Mouse (Mus musculus) myocyte (in vitro differentiated cells): ENCODE measurements at regions not wholly inside any gene's neighbourhood (a gene's known extent, or its start where the extent isn't known, plus 50 kb on each side); places are given as distances from the start of the nearest gene placed in this dataset.

Source experiments
- H3K27me3 ChIP-seq: one replicate; pipeline ENCODE4 v1.6.1; 2011; ENCODE audit not compliant: control insufficient read depth, insufficient read depth, insufficient read length
- H3K36me3 ChIP-seq: one replicate; pipeline ENCODE4 v1.6.1; 2011; ENCODE audit not compliant: control insufficient read depth, insufficient read depth
- H3K4me2 ChIP-seq: one replicate; pipeline ENCODE4 v1.6.1; 2011; ENCODE audit warnings: low read depth, control low read depth
- H3K4me3 ChIP-seq: one replicate; pipeline ENCODE4 v1.5.1; 2011; ENCODE audit warnings: mild to moderate bottlenecking, control low read depth, moderate library complexity
- H3K79me2 ChIP-seq: one replicate; pipeline ENCODE4 v1.6.1; 2011; ENCODE audit not compliant: control insufficient read depth, insufficient read depth
- H3ac ChIP-seq: one replicate; pipeline ENCODE4 v1.6.1; 2011; ENCODE audit not compliant: control insufficient read depth, insufficient read length
- CEBPB ChIP-seq: IDR thresholded peaks from 2 replicates; pipeline ENCODE4 v1.6.1; 2011; ENCODE audit warnings: mild to moderate bottlenecking, moderate library complexity; ENCODE audit not compliant: poor library complexity, insufficient read depth, severe bottlenecking
- E2F4 ChIP-seq: IDR thresholded peaks from one replicate; pipeline ENCODE4 v1.6.1; 2011; ENCODE audit warnings: mild to moderate bottlenecking, control low read depth, moderate library complexity; ENCODE audit not compliant: insufficient read depth
- MAX ChIP-seq: IDR thresholded peaks from one replicate; pipeline ENCODE4 v1.6.1; 2011; ENCODE audit warnings: low read depth, mild to moderate bottlenecking, control low read depth
- MYOD1 ChIP-seq, 3 experiments: IDR thresholded peaks; one replicate each; pipeline ENCODE4 v1.6.1; 2011; ENCODE audit warnings: control low read depth in 2 of 3, low read depth in 2 of 3, mild to moderate bottlenecking in 2 of 3, moderate library complexity in 1 of 3; ENCODE audit not compliant: insufficient read length in 2 of 3, control insufficient read depth in 1 of 3
- MYOG ChIP-seq, 3 experiments: IDR thresholded peaks; one replicate each; pipeline ENCODE4 v1.6.1; 2011; ENCODE audit warnings: control low read depth in 2 of 3, low read depth in 2 of 3, mild to moderate bottlenecking in 2 of 3; ENCODE audit not compliant: insufficient read length in 2 of 3, control insufficient read depth in 1 of 3, insufficient read depth in 1 of 3
- POLR2A ChIP-seq: IDR thresholded peaks from one replicate; pipeline ENCODE4 v1.6.1; 2011; ENCODE audit warnings: low read depth, mild to moderate bottlenecking, control low read depth, moderate library complexity; ENCODE audit not compliant: insufficient read length
- POLR2AphosphoS2 ChIP-seq: IDR thresholded peaks from one replicate; pipeline ENCODE4 v1.6.1; 2011; ENCODE audit warnings: low read depth, control low read depth; ENCODE audit not compliant: insufficient read length
- REST ChIP-seq: IDR thresholded peaks from one replicate; pipeline ENCODE4 v1.6.1; 2011; ENCODE audit warnings: mild to moderate bottlenecking, control low read depth, moderate library complexity; ENCODE audit not compliant: insufficient read depth, insufficient read length
- SRF ChIP-seq: IDR thresholded peaks from one replicate; pipeline ENCODE4 v1.6.1; 2011; ENCODE audit warnings: low read depth; ENCODE audit not compliant: control insufficient read depth, insufficient read length
- TCF12 ChIP-seq: IDR thresholded peaks from one replicate; pipeline ENCODE4 v1.6.1; 2011; ENCODE audit warnings: mild to moderate bottlenecking, control low read depth; ENCODE audit not compliant: poor library complexity, insufficient read depth, severe bottlenecking
- TCF3 ChIP-seq: IDR thresholded peaks from one replicate; pipeline ENCODE4 v1.6.1; 2011; ENCODE audit warnings: low read depth, control low read depth; ENCODE audit not compliant: insufficient read length
- USF1 ChIP-seq: IDR thresholded peaks from one replicate; pipeline ENCODE4 v1.6.1; 2011; ENCODE audit warnings: low read depth, mild to moderate bottlenecking, control low read depth, moderate library complexity

DNA sequence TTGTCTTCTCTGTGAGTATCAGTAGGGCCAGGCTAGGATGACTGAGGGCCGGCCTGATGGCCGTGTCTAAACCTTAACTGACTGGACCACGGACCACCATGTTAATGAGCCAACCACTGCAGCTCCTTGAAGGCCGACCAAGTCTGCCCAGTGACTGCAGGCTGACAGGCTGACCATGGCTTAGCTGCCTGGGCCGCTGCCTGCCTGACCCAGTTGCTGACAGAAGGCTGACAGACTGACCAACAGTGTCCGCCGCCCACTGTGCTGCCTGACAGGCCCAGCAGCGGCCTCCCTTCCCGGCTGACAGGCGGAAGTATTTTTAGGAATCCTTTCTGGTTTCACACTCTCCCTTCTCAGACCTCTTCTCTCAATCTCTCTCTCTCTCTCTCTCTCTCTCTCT, 124.3 kb upstream of the Pcbd1 start:
- H3K36me3 ChIP-seq = no peaks in the 10 kb centered on the region
- TF ChIP-seq MYOD1 (IDR thresholded peaks at IDR 0.05; ENCODE audit: control insufficient read depth in 1 of 3, insufficient read length in 2 of 3, low read depth in 2 of 3) = peak in 1 of 3 experiments; percentile 58
- no peak for TF ChIP-seq MYOG (IDR thresholded peaks at IDR 0.05; ENCODE audit: control insufficient read depth in 1 of 3, insufficient read depth in 1 of 3, insufficient read length in 2 of 3, low read depth in 2 of 3)
- H3K4me3 ChIP-seq = no peak overlapping the region
- no peaks in the 10 kb centered on the region for H3K27me3 ChIP-seq
- no peak overlapping the region for H3ac ChIP-seq
- H3K79me2 ChIP-seq = no peaks in the 10 kb centered on the region
- H3K4me2 ChIP-seq = no peak overlapping the region

DNA sequence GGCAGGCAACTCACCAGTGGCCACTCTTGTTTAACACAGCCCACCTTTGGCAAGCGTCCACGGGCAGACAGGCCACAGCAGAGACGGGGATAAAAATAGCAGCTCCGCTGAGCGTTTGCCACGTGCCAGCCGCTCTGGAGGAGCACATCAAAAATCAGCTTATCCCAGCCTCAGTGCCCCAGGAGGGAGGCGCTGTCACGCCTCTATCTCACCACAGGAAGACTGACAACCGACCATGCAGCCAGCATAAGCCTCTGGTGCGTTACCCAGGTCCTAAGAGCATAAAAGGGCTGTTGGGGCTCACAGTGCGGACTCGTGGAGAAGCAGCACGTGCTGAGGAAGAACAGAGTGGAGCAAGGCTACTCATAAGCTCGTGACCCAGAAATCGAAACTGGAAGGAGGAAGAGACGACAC, 126.4 kb upstream of the Unc5b start:
- Histone ChIP-seq H3K27me3 (no peaks in the 10 kb centered on the region), H3K36me3 (no peaks in the 10 kb centered on the region), H3K4me3 (no peak overlapping the region), H3K79me2 (no peaks in the 10 kb centered on the region), H3ac (no peak overlapping the region), H3K4me2 (peak overlapping the region; percentile 58)
- no peak for TF ChIP-seq TCF12
- no peak for TF ChIP-seq SRF
- TF ChIP-seq MYOD1 (IDR thresholded peaks at IDR 0.05; ENCODE audit: control insufficient read depth in 1 of 3, insufficient read length in 2 of 3, low read depth in 2 of 3) = peak in 1 of 3 experiments; percentile 21

DNA sequence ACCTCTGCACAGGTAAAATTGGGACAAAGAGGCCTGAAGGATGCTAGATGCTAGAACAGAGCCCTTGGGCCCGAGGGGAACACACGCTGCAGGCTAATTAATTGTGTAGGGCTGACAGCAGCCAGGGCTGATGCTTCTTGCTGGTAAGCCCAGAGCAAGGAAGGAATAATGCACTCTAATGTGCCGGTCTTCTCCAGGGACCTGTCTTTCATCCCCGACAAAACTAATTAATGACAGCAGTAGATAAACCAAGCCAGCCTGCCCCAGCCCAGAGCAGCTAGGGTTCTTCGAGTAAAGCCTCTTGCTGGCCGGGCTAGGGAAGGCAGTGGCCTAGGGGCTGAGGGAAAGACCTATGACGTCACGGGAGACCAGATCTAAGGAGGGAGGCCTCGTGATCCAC, 124.1 kb upstream of the Unc5b start:
- Histone ChIP-seq H3K36me3 (no peaks in the 10 kb centered on the region), H3K27me3 (no peaks in the 10 kb centered on the region), H3K4me2 (no peak overlapping the region), H3K79me2 (no peaks in the 10 kb centered on the region), H3K4me3 (no peak overlapping the region), H3ac (no peak overlapping the region)
- no peak for TF ChIP-seq CEBPB

DNA sequence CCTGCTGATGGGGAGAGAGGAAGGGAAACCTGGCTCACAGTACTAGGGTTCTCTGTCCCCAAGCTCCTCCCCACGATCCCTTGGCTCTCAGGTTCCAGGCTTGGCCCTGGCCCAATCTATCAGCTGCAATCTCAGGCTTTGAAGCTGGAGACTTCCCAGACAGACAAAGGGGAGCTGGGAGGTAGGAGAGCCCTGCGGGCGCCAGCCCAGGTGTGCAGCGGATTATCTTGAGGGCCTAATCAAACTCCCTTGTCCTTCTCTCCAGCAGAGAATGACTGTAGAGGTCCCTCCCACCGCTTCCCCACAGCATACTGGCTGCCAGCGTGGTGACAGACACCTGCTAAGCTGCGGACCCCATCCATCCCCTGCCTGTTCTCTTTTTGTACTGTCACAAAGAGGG, 121.1 kb upstream of the Unc5b start:
- no peaks in the 10 kb centered on the region for H3K79me2 ChIP-seq
- no peaks in the 10 kb centered on the region for H3K27me3 ChIP-seq
- TF ChIP-seq TCF3 (no peak), MYOD1 (IDR thresholded peaks at IDR 0.05; ENCODE audit: control insufficient read depth in 1 of 3, insufficient read length in 2 of 3, low read depth in 2 of 3) (no peak), MYOG (IDR thresholded peaks at IDR 0.05; ENCODE audit: control insufficient read depth in 1 of 3, insufficient read depth in 1 of 3, insufficient read length in 2 of 3, low read depth in 2 of 3) (no peak), TCF12 (no peak), POLR2AphosphoS2 (no peak), MAX (no peak), SRF (no peak), POLR2A (no peak), REST (no peak), USF1 (no peak), E2F4 (no peak), CEBPB (no peak)
- no peak overlapping the region for H3K4me3 ChIP-seq
- H3ac ChIP-seq = no peak overlapping the region
- no peak overlapping the region for H3K4me2 ChIP-seq
- H3K36me3 ChIP-seq = no peaks in the 10 kb centered on the region

DNA sequence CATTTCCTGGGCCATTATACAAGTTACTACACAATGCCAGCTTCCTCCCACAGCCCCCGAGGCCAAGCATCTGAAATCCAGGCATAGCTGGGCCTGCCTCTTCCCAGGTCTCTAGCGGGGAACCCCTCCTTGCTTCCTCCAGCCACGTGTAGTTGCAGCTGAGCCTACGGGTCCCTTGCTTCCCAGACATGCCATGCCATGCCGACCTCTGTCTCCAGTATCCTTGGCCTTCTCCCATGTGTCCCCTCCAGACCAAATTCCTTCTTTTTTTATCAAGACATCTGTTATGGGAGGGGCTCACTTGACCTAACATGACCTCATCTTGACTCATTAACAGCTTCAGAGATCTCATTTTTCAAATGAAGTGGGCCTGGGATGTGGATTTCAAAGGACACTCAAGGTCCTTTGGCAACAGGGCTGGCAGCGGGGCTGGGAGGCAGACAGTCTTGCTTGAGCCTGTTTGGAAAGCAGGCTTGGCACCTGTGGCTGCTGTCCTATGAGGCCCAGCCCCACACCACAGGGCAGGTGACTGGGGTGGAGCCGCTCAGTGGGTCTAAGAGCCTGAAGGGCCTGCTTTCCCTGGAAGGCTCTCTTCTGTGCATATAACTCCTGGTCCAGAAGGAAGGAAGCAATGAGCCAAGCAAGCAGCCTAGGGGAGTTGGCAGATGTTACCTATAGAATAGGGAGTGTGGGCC, 117.7 kb upstream of the Unc5b start:
- H3K36me3 ChIP-seq = no peaks in the 10 kb centered on the region
- TF ChIP-seq MYOG (IDR thresholded peaks at IDR 0.05; ENCODE audit: control insufficient read depth in 1 of 3, insufficient read depth in 1 of 3, insufficient read length in 2 of 3, low read depth in 2 of 3) (peak in 1 of 3 experiments; percentile 74), MYOD1 (IDR thresholded peaks at IDR 0.05; ENCODE audit: control insufficient read depth in 1 of 3, insufficient read length in 2 of 3, low read depth in 2 of 3) (peak in 2 of 3 experiments; percentile 58 to 79), MAX (peak; percentile 78), CEBPB (no peak)
- no peak overlapping the region for H3K4me3 ChIP-seq
- H3K27me3 ChIP-seq = no peaks in the 10 kb centered on the region
- no peaks in the 10 kb centered on the region for H3K79me2 ChIP-seq
- peak overlapping the region; percentile 38 for H3K4me2 ChIP-seq
- H3ac ChIP-seq = no peak overlapping the region

DNA sequence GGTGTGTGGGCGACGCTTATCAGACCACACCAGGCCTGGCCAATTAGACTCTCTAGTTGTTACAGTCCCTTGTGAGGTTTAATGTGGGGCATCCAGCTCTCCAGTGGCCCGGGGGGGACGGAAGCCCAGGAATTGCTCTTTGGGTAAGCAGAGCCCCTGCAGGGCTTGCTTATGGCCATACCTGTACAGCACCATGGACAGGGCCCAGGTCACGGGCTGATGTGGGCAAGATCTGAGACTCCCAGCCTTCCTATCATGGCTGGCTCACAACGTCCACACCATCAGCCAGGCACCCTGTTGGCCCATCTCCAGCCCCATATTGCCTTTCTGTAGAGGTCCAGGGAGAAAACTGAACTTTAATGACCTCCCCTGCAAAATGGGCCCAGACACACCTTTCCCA, 111.7 kb upstream of the Unc5b start:
- H3K4me2 ChIP-seq = no peak overlapping the region
- no peak for TF ChIP-seq MAX
- TF ChIP-seq E2F4 = no peak
- no peak for TF ChIP-seq SRF
- TF ChIP-seq CEBPB = no peak
- TF ChIP-seq TCF3 = no peak
- TF ChIP-seq USF1 = no peak
- no peak for TF ChIP-seq MYOD1 (IDR thresholded peaks at IDR 0.05; ENCODE audit: control insufficient read depth in 1 of 3, insufficient read length in 2 of 3, low read depth in 2 of 3)
- TF ChIP-seq REST = peak; percentile 67
- H3K36me3 ChIP-seq = no peaks in the 10 kb centered on the region
- no peaks in the 10 kb centered on the region for H3K79me2 ChIP-seq
- no peak overlapping the region for H3ac ChIP-seq
- no peaks in the 10 kb centered on the region for H3K27me3 ChIP-seq
- no peak overlapping the region for H3K4me3 ChIP-seq
